Mouse (Mus musculus): ENCODE results near the gene A630023A22Rik. TPM values are rescaled to one million over a fixed set of nuclear protein-coding genes. Genes with fewer than 3 reads are reported as not detected.

A630023A22Rik gene
- total RNA-seq, 1 experiment from 2014 or later: not detected

- DNase-seq: no peak
These were observed 15.7 kb downstream of the A630023A22Rik start for GRCm38 (mm10) chr14:34086806-34087205.

- no peak for DNase-seq
These were observed 16.8 kb downstream of the A630023A22Rik start, which contains the start of gene Anxa8 for GRCm38 (mm10) chr14:34085731-34086130. Gene Anxa8 (plus strand): TSS chr14:34085981.

- peak; percentile 86 for DNase-seq
These were observed 22.1 kb downstream of the A630023A22Rik start for GRCm38 (mm10) chr14:34080321-34080997.

- DNase-seq: no peak
These were observed 24.3 kb downstream of the A630023A22Rik start for GRCm38 (mm10) chr14:34078293-34078692.

GRCm38 (mm10) chr14:34077222-34077621 lies 25.3 kb downstream of the A630023A22Rik start:
- no peak for DNase-seq

- DNase-seq: peak; percentile 38
These were observed 27.2 kb downstream of the A630023A22Rik start for GRCm38 (mm10) chr14:34075346-34075745.

- no peak for DNase-seq
These were observed 30.9 kb downstream of the A630023A22Rik start for GRCm38 (mm10) chr14:34071665-34072064.

GRCm38 (mm10) chr14:34052516-34052915 lies 50.0 kb downstream of the A630023A22Rik start, which contains the start of gene Antxrl:
Gene Antxrl (plus strand): TSS chr14:34052707.
- no peak for DNase-seq

GRCm38 (mm10) chr14:34050101-34050779 lies 52.3 kb downstream of the A630023A22Rik start:
- no peak for DNase-seq

- no peak for DNase-seq
These were observed 59.2 kb downstream of the A630023A22Rik start for GRCm38 (mm10) chr14:34043341-34043740.

GRCm38 (mm10) chr14:34041241-34041640 lies 61.3 kb downstream of the A630023A22Rik start:
- DNase-seq: no peak

GRCm38 (mm10) chr14:34033841-34034610 lies 68.5 kb downstream of the A630023A22Rik start:
- DNase-seq: peak; percentile 37

- no peak for DNase-seq
These were observed 75.8 kb downstream of the A630023A22Rik start for GRCm38 (mm10) chr14:34026710-34027109.

GRCm38 (mm10) chr14:34016938-34017337 lies 85.6 kb downstream of the A630023A22Rik start:
- DNase-seq: no peak

- no peak for DNase-seq
These were observed 86.2 kb downstream of the A630023A22Rik start, which contains the start of gene Gm5460 for GRCm38 (mm10) chr14:34016381-34016780. Gene Gm5460 (plus strand): TSS chr14:34016758.

- DNase-seq: no peak
These were observed 87.5 kb downstream of the A630023A22Rik start, which contains the start of gene Gm30083 for GRCm38 (mm10) chr14:34015063-34015462. Gene Gm30083 (minus strand): TSS chr14:34015182.

GRCm38 (mm10) chr14:34002358-34002757 lies 100.2 kb downstream of the A630023A22Rik start:
- no peak for DNase-seq

- no peak for DNase-seq
These were observed 101.1 kb downstream of the A630023A22Rik start for GRCm38 (mm10) chr14:34001445-34001844.
